Mouse (Mus musculus) adipocyte (in vitro differentiated cells): ENCODE results near the gene Tnfsf13.

ENCODE experiments used
- DNase-seq: peaks from one replicate; pipeline ENCODE4 v3.0.0-alpha.2; 2016; ENCODE audit warnings: low spot score

Gene Tnfsf13

DNA sequence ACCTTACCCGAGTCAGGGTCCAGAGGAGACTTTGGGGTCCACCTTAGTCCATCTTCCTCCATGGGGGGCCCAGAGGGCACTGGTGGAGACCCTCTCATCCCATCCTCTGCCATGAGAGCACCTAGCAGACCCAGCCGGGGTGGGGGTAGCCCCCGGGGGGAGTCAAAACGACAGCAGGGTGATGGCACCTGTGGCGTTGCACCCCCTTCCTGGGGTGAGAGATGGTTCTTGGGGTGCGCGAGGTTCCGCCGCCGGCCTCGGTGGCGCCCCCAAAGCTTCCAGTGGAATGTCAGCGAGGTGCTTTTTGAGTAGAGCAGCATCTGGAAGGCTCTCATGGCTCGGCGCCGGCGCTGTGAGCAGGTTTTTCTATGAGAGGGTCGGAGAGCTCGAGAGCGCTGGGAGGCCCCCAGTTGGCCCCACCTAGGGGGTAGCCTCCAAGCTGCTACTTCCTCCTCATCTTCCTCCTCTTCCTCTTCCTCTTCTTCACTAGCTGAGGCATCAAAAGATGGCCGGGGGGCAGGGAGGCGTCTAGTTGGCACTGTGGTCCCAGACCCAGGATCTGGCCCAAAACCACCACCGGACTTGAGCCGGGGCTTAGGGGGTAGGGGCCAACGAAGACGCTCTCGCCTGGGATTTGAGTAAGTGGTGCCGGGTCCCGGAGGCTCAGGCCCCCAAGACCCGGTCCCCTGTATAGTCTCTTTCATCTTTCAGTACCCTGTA lies 5.3 kb downstream of the Tnfsf13 start:
- no peak for DNase-seq

DNA sequence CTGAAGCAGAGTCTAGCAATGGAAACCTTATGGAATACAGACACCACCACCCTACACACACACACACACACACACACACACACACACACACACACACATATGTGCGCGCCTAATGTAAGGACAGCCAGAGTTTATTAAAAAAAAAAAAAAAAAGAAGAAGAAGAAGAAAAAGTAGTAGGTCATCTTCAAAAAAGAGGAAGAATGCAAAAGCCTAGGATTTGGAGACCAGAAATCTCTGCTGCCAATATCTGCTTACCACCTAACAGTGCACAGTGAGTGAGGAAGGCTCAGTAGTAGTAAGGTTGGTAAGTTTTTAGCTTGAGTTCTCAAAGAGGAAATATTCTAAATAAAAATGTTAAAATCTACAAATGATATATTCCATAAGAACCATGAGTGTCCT lies 6.4 kb downstream of the Tnfsf13 start:
- DNase-seq: no peak

DNA sequence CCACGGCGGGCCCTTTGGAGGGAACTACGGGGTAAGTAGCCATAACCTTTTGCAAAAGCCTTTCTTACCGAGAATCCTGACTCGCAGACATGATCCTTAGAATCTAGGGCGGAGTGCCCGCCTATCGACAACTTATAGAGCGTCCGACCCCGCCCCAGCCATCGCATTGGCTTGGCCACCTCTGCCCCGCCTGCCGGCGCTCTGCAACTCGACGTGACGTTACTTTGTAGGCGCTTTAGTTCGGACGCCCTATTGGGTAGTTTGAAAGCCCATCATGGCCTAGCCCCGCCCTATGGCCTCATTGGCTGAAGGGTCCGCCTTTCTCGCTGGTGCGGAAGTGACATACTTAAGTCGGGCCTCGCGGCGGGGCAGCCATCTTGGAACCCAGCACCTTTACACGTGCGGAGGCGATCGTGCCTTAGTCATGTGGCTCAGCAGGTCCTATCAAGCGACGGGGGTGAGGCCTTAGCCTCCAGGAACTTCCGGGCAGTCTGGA lies 13.3 kb downstream of the Tnfsf13 start, which contains the start of gene Eif4a1:
Eif4a1 (minus strand) TSS at position 213 of the 496 bp plus-strand sequence.
- DNase-seq: peak; percentile 100

DNA sequence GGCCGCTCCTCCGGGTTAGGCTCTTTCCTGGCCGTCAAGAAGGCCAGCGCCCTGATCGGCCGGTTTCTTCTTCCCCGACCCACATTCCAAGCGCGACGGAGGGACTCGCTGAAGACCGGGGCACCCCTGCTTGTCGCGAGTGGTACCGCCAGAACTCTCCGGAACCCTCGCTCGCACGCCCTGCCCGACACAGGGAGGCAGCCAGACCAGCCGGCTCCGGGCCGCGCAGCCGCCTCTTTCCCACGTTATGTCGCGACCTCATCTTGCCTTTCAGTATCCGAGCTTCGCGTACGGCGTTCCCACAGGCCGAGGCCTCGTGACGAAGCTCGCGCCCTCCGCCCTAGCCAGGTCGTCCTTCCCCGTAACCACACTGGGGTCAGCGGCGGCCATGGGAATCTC lies 13.9 kb downstream of the Tnfsf13 start:
- no peak for DNase-seq

DNA sequence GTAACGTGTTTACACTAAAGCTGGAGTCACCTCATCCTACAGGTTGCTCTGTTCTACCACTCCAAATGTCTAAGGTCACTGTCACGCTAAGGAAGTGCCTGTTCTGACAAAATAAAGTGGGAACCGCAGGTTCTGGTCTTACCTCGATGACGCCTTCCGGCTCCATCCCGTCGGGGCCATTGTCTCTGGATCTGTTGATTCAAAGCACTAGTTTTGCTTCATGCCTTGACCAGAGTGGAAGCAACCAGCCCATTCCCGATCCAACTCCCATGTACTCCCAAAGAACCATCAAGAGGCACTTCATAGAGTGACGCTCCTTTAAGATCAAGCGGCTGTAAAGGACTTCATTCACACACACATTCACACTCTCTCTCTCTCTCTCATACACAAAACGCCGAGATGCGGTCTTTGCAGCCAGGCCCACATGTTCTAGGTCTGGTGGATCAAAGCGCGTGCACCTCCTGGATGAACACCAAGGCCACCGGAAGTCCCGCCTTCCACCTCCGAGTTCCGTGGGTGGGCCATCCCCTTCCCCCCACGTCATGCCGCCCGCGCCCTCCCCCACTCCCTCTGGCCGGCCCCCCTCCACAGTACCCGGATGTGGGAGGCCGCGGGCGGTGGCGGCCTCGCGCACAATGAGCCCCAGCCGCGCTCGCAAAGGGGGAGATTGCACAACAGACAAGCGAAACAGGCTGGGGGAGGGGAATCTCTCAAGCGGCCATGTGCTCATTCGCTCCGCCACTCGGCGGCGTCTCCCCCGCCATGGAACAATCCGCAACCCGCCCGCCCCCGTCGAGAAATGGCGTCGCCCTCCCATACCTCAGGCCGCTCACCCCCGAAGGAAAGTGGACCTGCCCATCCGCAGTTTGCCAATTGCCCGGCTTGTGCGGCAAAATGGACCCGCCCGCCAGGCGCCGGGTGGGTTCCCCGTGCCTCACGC lies 14.5 kb downstream of the Tnfsf13 start:
- peak; percentile 96 for DNase-seq

DNA sequence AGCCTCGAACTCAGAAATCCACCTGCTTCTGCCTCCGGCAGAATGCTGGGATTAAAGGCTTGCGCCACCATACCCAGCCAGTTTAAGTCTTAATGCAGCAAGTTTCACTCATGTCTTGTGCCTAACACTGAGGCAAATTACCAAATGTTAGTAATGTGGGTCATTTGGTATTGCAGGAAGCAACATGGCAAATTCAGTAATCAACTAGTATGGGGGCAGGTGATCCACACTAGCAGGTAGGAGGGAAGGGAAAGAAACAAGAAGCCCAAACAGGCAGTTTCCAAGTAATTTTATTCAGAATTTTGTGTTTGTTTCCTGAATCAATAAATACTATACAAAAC lies 18.9 kb downstream of the Tnfsf13 start:
- no peak for DNase-seq

DNA sequence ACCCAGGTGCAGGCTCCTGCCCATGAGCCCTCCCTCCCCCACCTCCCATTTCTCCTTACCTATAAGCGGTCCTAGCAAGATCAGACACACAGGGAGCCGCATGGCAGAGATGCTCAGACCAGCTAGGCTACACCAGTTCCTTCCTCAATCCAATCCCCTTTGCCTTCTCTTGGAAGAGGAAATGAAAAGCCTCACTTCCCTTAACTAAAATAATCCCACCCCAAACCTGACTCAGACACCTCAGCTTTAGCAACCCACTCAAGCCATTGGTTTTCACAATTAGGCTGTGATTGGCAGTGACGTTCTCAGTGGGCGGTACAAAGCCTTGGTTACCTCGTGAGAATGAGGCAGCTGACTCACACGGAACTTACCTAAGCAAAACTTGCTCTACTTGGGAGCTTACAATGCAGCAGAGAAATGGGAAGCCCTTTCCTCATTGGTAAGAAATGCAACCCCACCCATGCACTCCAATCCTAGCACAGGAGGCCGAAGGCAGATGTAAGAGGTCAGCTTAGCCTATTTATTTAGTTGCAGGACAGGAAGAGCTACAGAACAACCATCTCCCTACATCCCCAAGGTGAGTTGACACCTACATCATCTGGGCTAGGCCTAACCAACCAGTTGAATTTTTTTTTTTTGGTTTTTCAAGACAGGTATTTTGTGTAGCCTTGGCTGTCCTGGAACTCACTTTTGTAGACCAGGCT lies 19.5 kb downstream of the Tnfsf13 start, which contains the start of gene Cd68:
Cd68 (minus strand) TSS at position 193 of the 704 bp plus-strand sequence.
- DNase-seq: peak; percentile 54

DNA sequence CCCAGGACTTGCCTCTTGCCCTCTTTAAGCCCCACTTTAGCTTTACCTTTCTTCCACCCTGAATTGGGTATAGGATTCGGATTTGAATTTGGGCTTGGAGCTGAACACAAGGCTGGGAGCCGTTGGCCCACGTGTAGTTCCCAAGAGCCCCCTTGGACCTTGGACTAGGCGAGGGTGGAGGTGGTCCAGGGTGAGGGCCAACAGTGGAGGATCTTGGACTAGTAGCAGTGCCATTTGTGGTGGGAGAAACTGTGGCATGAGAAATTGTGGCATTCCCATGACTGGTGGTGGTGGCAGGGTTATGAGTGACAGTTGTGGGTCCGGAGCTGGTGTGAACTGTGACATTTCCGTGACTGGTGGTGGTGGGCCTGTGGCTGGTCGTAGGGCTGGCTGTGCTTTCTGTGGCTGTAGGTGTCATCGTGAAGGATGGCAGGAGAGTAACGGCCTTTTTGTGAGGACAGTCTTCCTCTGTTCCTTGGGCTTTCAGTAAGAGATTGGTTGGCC lies 20.1 kb downstream of the Tnfsf13 start:
- no peak for DNase-seq

DNA sequence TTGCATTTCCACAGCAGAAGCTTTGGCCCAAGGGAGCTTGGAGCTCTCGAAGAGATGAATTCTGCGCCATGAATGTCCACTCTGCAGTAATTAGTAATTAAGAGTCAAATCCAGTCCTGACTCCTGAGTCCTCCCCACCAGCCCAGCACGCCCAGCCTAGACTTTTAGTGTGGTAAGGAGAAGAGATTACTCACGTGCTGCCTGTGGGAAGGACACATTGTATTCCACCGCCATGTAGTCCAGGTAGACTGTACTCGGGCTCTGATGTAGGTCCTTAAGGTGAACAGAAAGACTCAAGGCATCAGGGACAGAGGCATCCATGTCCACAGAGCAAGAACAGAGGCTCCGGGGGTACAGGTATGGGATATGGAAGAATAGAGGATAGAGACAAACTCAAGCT lies 20.7 kb downstream of the Tnfsf13 start:
- no peak for DNase-seq

DNA sequence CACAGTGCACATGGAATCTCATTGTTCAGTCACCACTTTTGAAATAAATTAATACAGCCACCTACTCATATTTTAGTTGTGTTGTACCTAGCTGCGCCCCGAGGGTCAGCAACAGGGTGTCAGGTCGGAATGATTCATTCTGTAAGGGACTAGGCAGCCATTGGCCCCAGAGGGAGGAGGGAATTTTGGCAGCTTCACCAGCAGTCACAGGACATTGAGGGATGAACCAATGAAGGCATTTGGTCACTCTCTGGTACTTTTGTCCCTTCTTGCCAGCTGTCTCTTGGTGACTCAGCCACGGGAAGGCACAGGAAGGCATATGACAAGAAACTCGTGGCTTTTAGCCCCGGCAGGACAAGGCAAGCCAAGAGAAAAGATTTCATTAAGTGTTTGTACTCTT lies 21.8 kb downstream of the Tnfsf13 start:
- DNase-seq: peak; percentile 90

DNA sequence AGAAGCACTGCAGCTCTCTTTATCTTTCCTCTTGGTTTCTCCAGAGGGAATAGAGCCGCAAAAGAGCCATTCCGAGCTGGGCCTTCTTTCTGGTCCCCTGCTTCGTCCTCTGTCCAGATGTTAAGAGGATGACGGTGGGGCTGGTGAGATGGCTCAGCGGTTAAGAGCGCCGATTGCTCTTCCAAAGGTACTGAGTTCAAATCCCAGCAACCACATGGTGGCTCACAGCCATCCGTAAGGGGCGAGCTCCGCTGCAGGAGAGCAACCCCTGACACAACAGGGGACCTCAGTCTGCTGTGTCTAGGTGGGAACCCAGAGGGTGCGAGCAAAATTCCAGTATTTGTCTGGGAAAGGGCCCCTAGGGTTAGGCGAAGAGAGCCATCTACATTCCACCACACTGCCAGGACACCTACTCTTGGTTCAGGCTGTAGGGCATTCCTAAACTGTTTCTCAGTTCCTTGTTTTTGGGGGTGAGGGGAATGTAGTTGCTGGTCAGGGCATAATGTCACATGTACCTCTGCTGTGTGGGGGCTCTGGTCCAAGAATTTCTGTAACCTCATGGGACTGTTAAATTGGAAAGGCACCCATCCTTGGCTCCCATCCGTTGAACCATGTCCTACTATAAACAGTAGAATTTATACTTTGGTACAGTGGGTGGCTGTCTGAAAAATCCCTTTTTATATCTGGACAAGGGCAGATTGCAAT lies 22.5 kb downstream of the Tnfsf13 start:
- DNase-seq: peak; percentile 56

DNA sequence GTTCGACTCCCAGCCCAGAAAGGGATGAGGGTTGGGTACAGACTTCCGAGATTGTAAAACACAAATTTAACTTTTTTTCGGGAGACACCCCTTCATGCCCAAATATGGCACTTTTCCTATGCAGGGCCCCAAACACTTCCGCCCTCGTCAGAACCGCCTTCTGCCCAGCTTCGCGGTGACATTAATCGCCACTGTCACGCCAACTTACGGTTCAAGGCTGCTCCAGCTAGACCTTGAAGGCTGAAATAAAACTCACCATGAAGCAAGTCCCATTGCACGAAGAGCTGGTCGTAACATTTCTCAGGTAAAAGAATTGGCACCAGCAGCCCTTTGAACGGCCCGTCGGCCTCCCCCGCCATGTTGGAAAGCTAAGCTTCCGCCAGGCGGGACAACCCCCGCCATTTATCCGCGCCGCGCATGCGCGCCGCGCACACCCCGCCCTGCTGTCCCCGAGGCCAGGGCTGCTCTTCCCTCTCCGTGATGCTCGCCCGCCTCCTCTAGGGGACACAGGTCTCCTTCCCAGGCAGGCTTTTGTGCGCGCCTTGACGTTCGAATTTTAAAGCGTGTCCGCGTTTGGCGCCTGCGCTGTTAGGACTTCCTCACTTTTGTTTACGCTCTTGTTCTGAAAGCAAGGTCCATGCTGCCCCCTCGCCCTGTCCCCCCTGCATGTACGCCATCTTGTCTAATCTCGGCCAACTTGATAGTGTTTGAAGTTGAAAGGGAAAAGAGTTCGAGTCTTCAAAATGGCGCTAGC lies 23.2 kb downstream of the Tnfsf13 start, which contains the start of gene Mpdu1:
Mpdu1 (minus strand) TSS at position 430 of the 754 bp plus-strand sequence.
- DNase-seq: peak; percentile 96

DNA sequence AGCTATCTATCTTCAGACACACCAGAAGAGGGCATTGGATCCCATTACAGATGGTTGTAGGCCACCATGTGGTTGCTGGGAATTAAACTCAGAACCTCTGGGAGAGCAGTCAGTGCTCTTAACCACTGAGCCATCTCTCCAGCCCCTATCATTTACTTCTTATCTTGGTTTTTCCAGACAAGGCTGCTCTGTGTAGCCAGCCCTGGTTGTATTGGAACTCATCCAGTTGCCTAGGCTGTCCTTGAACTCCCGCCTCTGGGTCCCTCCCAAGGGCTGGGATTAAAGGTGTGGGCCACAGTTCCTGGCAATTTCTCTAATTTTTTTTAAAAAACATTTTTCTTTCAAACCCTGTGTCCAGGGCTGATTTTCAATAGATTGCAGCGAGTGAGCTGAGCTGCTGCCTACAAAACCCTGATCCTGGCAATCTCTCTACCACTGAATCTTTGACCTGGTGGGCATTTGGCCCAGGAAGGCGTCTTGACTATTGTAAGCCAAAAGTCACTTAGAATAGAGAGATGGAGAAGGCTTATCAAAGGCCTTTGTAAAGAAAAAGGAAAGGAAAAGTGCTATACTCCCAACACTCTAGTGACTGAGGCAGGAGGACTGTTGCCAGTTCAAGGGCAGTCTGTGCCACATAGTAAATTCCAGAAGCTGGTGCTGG lies 24.2 kb downstream of the Tnfsf13 start:
- peak; percentile 96 for DNase-seq

DNA sequence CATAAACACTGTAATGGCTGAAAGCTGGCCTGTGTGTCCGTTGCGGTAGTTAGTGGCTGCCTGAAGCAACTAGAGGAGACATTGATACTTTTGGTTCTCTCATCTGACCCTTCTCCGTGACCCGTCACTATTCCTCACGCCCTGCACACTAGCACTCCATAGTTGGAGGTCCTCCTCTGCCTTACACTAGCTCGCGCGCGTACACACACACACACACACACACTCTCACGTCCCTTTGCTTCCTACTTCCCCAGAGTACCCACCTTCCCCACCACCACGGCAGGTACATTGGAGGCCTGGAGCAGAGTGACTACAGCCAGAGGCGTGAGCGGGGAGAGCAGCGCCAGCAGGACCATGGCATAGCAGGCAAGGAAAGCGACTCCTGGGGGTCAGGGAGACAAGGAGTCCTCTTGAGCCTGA lies 28.1 kb downstream of the Tnfsf13 start:
- no peak for DNase-seq

DNA sequence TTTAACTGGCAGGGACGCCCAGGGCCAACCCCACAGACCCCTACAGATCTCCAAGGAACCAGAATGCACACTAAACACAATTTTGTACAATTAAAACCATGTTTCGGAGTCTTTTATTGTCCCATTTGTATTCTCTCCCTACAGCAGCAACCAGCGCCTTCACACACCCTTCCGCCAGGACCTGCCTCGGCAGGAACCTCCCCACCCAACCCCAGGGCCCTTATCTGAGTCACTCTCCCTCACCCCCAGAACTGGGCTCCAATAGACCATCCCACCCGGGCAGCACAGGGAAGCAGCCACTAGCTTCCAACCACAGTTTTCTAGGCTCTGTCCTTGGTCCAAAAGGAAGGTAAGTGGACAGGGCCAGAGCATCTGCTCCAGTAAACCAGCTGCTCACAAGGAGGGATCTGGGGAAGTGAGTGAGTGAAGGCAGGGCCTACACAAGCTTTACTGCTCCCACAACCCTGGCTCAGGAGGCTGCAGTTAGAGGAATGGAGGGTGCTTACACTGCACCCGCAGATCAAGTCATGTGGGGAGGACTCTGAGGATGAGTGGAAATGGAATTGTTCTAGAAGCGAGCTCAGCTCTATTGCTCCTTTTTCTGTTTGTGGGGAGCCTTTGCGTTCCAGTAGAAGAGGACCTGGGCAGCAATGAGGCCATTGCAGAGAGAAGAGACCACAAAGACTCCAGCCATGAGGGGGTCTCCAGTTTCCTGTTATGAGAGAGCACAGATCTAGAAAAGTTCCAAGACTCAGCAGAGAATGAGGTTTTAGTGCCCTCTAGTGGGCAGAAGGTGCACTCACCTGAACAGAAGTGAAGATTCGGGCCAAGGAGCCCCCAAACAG lies 28.7 kb downstream of the Tnfsf13 start:
- DNase-seq: peak; percentile 55

DNA sequence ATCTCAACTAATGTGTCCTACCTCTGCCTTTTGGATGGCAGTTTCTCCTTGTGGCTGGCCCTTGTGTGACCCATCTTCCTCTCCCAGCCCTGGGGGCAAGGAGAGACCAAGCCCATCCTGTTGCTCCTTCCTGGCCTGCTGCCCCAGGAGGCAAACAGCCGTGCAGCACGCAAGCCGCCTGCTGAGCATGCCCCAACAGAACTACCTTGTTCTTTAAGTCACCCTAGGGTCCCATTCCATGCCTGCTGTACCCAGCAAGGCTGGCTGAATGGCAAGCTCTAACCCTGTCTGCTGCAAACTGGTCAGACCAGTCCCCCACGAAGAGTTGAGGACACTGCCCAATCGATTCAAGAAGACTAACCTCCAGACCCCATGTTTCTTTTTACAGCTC lies 29.5 kb downstream of the Tnfsf13 start:
- no peak for DNase-seq

DNA sequence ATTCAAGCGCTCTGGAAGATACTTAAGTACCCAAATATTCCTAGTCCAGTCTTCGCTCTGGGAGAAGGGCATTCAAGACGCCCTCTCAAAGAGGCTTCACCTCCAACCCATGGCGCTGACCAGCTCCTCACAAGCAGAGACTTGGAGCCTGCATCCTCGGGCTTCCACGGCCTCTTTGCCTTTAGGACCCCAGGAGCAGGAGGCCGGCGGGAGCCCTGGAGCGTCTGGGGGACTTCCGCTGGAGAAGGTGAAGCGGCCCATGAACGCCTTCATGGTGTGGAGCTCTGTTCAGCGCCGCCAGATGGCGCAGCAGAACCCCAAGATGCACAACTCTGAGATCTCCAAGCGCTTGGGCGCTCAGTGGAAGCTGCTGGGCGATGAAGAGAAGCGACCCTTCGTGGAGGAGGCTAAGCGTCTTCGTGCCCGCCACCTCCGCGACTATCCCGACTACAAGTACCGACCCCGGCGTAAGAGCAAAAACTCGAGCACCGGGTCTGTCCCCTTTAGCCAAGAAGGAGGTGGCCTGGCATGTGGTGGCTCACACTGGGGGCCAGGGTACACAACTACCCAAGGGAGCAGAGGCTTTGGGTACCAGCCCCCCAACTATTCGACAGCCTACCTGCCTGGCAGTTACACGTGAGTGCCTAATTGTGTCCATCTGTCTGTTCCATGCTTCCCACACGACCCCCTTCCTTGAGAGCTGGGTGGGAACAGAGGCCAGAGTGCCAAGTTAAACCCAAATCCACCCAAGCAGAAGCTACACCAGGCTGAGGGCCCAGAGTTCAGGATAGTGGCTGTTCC lies 30.1 kb downstream of the Tnfsf13 start, which contains the start of gene Sox15:
Sox15 (plus strand) TSS at position 51 of the 801 bp plus-strand sequence.
- DNase-seq: no peak

DNA sequence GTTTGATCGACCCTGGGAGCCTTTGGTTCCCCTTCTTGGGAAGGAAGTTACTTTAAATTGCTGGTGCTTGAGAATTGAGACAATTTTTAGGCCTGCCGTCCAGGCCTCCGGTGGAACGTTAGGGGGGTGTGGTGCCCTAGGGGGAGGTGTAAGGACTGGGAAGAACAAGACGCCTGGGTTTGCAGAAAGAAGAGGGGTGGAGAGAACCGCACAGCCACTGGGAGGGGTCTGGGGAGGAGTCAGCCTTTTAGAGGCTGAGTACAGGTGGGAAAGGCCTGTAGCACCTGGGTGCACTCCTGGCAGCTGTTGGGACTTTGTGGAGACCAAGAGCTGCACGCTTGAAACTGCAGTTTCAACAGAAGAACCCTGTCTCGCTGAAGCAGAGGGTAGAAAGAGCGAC lies 30.8 kb downstream of the Tnfsf13 start:
- DNase-seq: no peak
